Mouse (Mus musculus): ENCODE data around the gene Top3a.

- TF ChIP-seq CTCF (IDR thresholded peaks at IDR 0.05; ENCODE audit: extremely low read depth, insufficient read depth, insufficient read length, insufficient replicate concordance) (no peak), POLR2A (IDR thresholded peaks at IDR 0.05; ENCODE audit: low read depth, low read length) (no peak)
Observed at GRCm38 (mm10) chr11:60769322-60769721, 7.8 kb downstream of the Top3a start.
